Mouse (Mus musculus) midbrain, embryonic 11.5 days (tissue): Measurements from ENCODE around the gene D7Ertd443e. TPM values are rescaled to one million over a fixed set of nuclear protein-coding genes. Genes with fewer than 3 reads are reported as not detected.

Experiments used
- ATAC-seq: fragments of 200-750 bp; cut with Nextera tagmentation; 2 replicates; pipeline ENCODE4 v1.8.0; 2017; ENCODE audit warnings: moderate TSS enrichment, moderate library complexity; ENCODE audit not compliant: low FRiP score
- DNase-seq: peaks from one replicate; pipeline ENCODE4 v3.0.0; 2015; ENCODE audit warnings: low spot score; ENCODE audit errors: missing footprints
- H3K27ac ChIP-seq: fragments of 300-500 bp; sonication (generic); 2 replicates; pipeline ENCODE4 v1.5.1; 2014; ENCODE audit warnings: low read depth, low read length
- H3K27me3 ChIP-seq: fragments of 300-500 bp; sonication (generic); 2 replicates; pipeline ENCODE4 v1.6.1; 2014; ENCODE audit warnings: mild to moderate bottlenecking, low read length, moderate library complexity, mixed read lengths; ENCODE audit not compliant: control insufficient read depth, insufficient read depth
- H3K36me3 ChIP-seq: fragments of 300-500 bp; sonication (generic); 2 replicates; pipeline ENCODE4 v1.6.1; 2014; ENCODE audit warnings: mild to moderate bottlenecking, low read length, moderate library complexity, mixed read lengths; ENCODE audit not compliant: control insufficient read depth, insufficient read depth
- H3K4me1 ChIP-seq: fragments of 300-500 bp; sonication (generic); 2 replicates; pipeline ENCODE4 v1.6.1; 2014; ENCODE audit warnings: low read length; ENCODE audit not compliant: control insufficient read depth, insufficient read depth
- H3K4me2 ChIP-seq: fragments of 300-500 bp; sonication (generic); 2 replicates; pipeline ENCODE4 v1.6.1; 2014; ENCODE audit warnings: mild to moderate bottlenecking, moderate library complexity
- H3K4me3 ChIP-seq: fragments of 300-500 bp; sonication (generic); 2 replicates; pipeline ENCODE4 v1.5.1; 2014; ENCODE audit warnings: low read depth, low read length
- H3K9ac ChIP-seq: fragments of 300-500 bp; sonication (generic); 2 replicates; pipeline ENCODE4 v1.6.1; 2014; ENCODE audit warnings: low read length
- H3K9me3 ChIP-seq: fragments of 300-500 bp; sonication (generic); 2 replicates; pipeline ENCODE4 v1.6.1; 2016; ENCODE audit warnings: low read length; ENCODE audit not compliant: control insufficient read depth
- WGBS: fragments of 180-500 bp; shearing (Covaris S2); extraction: QIAGEN DNeasy Blood & Tissue Kit; methylation state at CpG from one replicate; pipeline ENCODE4 v1.1.7; 2014; 5-methylcytosine and 5-hydroxymethylcytosine counted together
- polyA plus RNA-seq: library from polyadenylated mRNA; unstranded; fragments of >200 nt; fragmentation: Nextera tagmentation; extraction: Ambion mirVana; gene quantifications from 2 replicates; pipeline ENCODE4 v1.2.1, GENCODE M21; 2014

Gene D7Ertd443e
- polyA plus RNA-seq, 1 experiment from 2014 or later, result not detected

- H3K4me1 ChIP-seq, result no peaks in the 10 kb centered on the region
- H3K4me2 ChIP-seq, result no peak overlapping the region
- H3K4me3 ChIP-seq, result no peak overlapping the region
- no peak overlapping the region for H3K9ac ChIP-seq
- H3K27ac ChIP-seq, result no peak overlapping the region
- H3K27me3 ChIP-seq, result no peaks in the 10 kb centered on the region
- no peak for ATAC-seq
- H3K36me3 ChIP-seq, result no peaks in the 10 kb centered on the region
- H3K9me3 ChIP-seq, result no peaks in the 10 kb centered on the region
- no peak for DNase-seq
- WGBS, result 82% methylated on average over 4 of the region's 4 CpGs
These were observed 119.7 kb downstream of the D7Ertd443e start for GRCm38 (mm10) chr7:134265783-134266182.

DNA sequence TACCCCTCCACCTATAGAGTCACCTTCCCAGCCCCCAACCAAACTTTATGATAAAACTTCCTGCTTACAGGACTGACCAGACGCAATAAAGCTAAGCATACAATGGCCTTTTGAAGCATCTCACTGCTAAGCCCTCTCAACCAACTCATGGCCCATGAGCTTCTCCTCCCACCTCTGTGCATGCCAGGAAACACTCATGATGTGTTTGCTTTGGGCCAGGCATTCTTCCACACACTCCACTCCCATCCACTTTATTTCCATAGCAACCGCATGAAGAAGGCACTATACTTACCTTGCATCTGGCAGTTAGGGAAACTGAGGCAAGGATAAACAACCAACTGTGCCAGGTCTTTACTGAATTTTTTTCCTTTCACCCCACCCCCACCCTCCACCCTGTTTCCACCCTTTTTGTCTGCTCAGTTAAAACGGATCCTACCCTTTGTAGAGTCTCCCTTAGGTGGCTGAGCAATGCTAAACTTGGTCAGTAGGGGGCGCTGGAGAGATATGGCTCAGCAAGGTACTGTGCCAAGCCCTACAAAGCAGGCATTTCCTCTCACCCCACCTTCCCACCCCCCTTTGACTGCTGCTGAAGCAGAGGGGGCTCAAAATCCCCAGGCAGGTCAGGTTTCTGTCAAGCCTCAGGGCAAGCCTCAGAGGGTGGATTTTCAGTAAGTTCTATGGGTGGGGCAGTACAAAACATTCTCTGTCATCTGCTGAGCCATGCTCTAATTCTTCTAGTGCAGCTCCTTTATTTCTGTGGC is 122.1 kb downstream of the D7Ertd443e start:
- Histone ChIP-seq H3K36me3 (no peaks in the 10 kb centered on the region), H3K27me3 (no peaks in the 10 kb centered on the region), H3K9me3 (no peaks in the 10 kb centered on the region), H3K4me1 (no peaks in the 10 kb centered on the region), H3K4me3 (no peak overlapping the region), H3K9ac (no peak overlapping the region), H3K27ac (no peak overlapping the region), H3K4me2 (no peak overlapping the region)
- DNase-seq (peak; percentile 95), ATAC-seq (peak; percentile 57; the same call in 1 of the 2 replicates)
- WGBS, result 38% methylated on average over 4 of the region's 4 CpGs

- H3K27me3 ChIP-seq, result no peaks in the 10 kb centered on the region
- no peak for DNase-seq
These were observed 124.3 kb downstream of the D7Ertd443e start for GRCm38 (mm10) chr7:134261003-134261701.

DNA sequence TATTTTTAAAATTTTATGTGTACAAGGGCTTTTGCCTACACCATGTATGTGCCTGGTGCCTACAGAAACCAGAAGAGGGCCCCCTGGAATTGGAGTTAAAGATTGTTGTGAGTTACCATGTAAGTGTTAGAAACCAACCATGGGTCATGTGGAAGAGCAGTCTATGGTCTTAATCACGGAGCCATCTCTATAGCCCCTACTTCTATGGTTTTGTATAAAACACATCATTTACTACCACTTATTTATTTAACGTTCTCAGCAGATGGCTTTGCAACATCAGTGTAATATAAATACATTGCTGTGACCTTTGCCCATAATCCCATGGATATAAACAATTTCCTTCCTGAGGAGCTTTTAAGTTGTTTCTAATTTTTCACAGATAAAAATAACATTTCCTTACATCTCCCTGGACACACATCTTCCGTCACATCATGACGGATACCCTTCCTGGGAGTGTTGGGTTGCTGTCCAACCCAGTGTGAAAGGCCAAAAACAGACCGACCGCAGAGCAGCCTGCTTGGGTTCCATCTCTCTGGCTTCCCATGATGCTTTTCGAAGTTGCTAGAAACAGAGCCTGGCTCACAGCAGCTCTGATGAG is 135.1 kb downstream of the D7Ertd443e start:
- DNase-seq (no peak), ATAC-seq (no peak)
- H3K9ac ChIP-seq, result no peak overlapping the region
- H3K4me2 ChIP-seq, result no peak overlapping the region
- peaks cover 5% of the 10 kb centered on the region for H3K4me1 ChIP-seq
- WGBS, result 88% methylated on average over 7 of the region's 7 CpGs
- no peaks in the 10 kb centered on the region for H3K36me3 ChIP-seq
- H3K9me3 ChIP-seq, result no peaks in the 10 kb centered on the region
- H3K27me3 ChIP-seq, result no peaks in the 10 kb centered on the region
- H3K4me3 ChIP-seq, result no peak overlapping the region
- H3K27ac ChIP-seq, result no peak overlapping the region

More at GRCm38 (mm10) chr7:134261003-134261701, 124.3 kb downstream of the D7Ertd443e start:
- Histone ChIP-seq H3K4me1 (no peaks in the 10 kb centered on the region), H3K9ac (no peak overlapping the region), H3K27ac (no peak overlapping the region), H3K9me3 (no peaks in the 10 kb centered on the region), H3K36me3 (no peaks in the 10 kb centered on the region), H3K4me2 (no peak overlapping the region), H3K4me3 (no peak overlapping the region)
- WGBS, result 67% methylated on average over 4 of the region's 4 CpGs
- ATAC-seq, result no peak

GRCm38 (mm10) chr7:134248041-134248440 is 137.4 kb downstream of the D7Ertd443e start:
- Histone ChIP-seq H3K36me3 (no peaks in the 10 kb centered on the region), H3K4me1 (peaks cover 5% of the 10 kb centered on the region), H3K4me2 (no peak overlapping the region), H3K27me3 (no peaks in the 10 kb centered on the region), H3K4me3 (no peak overlapping the region), H3K9me3 (no peaks in the 10 kb centered on the region), H3K27ac (no peak overlapping the region), H3K9ac (no peak overlapping the region)
- no peak for ATAC-seq
- WGBS, result 94% methylated on average over 2 of the region's 2 CpGs
- no peak for DNase-seq

GRCm38 (mm10) chr7:134246624-134247023 is 138.8 kb downstream of the D7Ertd443e start:
- WGBS, result 25% methylated on average over 5 of the region's 5 CpGs
- no peaks in the 10 kb centered on the region for H3K27me3 ChIP-seq
- DNase-seq, result no peak
- no peaks in the 10 kb centered on the region for H3K9me3 ChIP-seq
- H3K4me3 ChIP-seq, result no peak overlapping the region
- no peak for ATAC-seq
- H3K4me2 ChIP-seq, result no peak overlapping the region
- no peak overlapping the region for H3K9ac ChIP-seq
- H3K27ac ChIP-seq, result no peak overlapping the region
- H3K4me1 ChIP-seq, result peaks cover 5% of the 10 kb centered on the region
- H3K36me3 ChIP-seq, result no peaks in the 10 kb centered on the region

DNA sequence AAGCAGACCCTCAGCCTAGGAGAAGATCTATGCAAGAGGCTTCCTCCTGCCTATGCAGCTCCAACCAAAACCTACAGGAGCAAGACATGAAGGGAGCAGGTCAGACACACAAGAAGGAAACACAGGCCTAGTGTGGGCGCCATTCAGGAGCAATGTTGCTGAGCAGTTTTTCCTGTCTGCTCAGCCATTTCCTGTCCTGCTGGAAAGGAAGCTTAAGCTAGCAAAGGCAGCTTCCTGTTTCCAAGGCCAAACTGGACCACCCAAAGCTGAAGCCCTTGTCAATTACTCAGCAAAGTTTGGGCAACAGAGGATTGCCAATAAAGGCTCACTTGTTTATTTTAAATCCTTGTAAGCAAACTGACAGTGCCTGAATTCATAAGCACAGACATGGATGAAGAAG is 142.7 kb downstream of the D7Ertd443e start:
- DNase-seq (no peak), ATAC-seq (no peak)
- Histone ChIP-seq H3K27ac (no peak overlapping the region), H3K27me3 (no peaks in the 10 kb centered on the region), H3K9ac (no peak overlapping the region), H3K4me3 (no peak overlapping the region), H3K36me3 (no peaks in the 10 kb centered on the region), H3K4me1 (peaks cover 5% of the 10 kb centered on the region), H3K9me3 (no peaks in the 10 kb centered on the region), H3K4me2 (no peak overlapping the region)
- WGBS, result 88% methylated on average over 1 of the region's 1 CpGs

GRCm38 (mm10) chr7:134241212-134241611 is 144.2 kb downstream of the D7Ertd443e start:
- DNase-seq (no peak), ATAC-seq (no peak)
- Histone ChIP-seq H3K9ac (no peak overlapping the region), H3K4me3 (no peak overlapping the region), H3K27ac (no peak overlapping the region), H3K36me3 (no peaks in the 10 kb centered on the region), H3K4me2 (no peak overlapping the region), H3K27me3 (no peaks in the 10 kb centered on the region), H3K4me1 (peaks cover under 1% of the 10 kb centered on the region), H3K9me3 (no peaks in the 10 kb centered on the region)
- WGBS, result 88% methylated on average over 4 of the region's 4 CpGs

- WGBS, result 89% methylated on average over 1 of the region's 1 CpGs
- Histone ChIP-seq H3K4me1 (no peaks in the 10 kb centered on the region), H3K27me3 (no peaks in the 10 kb centered on the region), H3K36me3 (no peaks in the 10 kb centered on the region), H3K4me2 (no peak overlapping the region), H3K27ac (no peak overlapping the region), H3K4me3 (no peak overlapping the region), H3K9me3 (no peaks in the 10 kb centered on the region), H3K9ac (no peak overlapping the region)
- DNase-seq (no peak), ATAC-seq (no peak)
These were observed 144.9 kb downstream of the D7Ertd443e start for GRCm38 (mm10) chr7:134240579-134240978.
